Mouse (Mus musculus) G1E-ER4 (cell line): ENCODE results near the gene Cst6. TPM values are rescaled to one million over a fixed set of nuclear protein-coding genes. Genes with fewer than 3 reads are reported as not detected.

Experiments
- GATA1 ChIP-seq: IDR thresholded peaks from one replicate; pipeline ENCODE4 v1.8.0; 2012; ENCODE audit warnings: low read length, inconsistent platforms
- polyA plus RNA-seq: library from polyadenylated mRNA; stranded (reverse); fragments of >175 nt; gene quantifications from 2 replicates; pipeline ENCODE4 v1.2.3, GENCODE M21; 2012

The Cst6 gene
- polyA plus RNA-seq, 1 experiment, result 0.05 TPM

DNA sequence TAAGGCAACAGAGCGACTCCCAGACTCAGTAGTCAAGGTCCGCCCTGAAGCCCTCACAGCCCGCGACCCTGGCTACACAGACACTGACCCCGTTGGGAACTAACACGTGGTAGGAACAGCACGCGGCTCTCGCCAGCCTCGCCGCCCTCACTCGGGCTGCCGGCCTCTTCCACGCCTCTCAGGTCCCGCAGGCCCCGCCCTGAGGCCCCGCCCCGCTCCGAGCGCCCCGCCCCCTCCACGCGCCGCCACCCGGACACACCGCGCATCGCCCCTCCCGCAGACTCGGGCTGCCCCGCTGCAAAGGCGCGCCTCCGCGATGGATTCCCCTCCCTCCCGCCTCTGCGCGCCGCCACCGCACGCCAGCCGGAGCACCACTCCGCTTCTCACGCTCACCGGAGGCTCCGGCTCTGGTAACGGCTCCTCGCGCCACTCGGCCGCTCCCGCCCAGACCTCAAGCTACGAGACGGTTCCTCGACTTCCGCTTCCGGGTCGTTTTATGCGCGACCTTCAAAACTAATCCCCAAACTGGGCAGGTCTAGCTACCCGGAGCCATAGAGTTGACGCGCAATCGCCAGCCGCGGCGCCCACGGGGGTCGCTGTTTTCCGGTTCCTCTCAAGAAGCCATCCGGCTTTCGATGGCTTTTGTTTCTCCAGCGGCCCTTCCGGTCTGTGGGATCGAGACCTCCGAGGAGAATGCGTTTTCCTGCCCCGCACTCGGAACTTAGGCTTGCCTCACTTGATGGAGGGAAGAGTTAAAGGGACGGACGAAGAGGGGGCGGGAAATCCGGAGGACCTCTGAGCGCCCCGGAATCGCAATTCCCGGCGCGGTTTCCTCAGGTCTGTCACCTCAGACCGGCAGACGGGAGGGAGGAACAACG is 17.0 kb upstream of the Cst6 start, which contains the start of gene Eif1ad:
Gene Eif1ad, plus strand, starts transcription at position 567 of the 878 bp plus-strand sequence.
- no peak for TF ChIP-seq GATA1

DNA sequence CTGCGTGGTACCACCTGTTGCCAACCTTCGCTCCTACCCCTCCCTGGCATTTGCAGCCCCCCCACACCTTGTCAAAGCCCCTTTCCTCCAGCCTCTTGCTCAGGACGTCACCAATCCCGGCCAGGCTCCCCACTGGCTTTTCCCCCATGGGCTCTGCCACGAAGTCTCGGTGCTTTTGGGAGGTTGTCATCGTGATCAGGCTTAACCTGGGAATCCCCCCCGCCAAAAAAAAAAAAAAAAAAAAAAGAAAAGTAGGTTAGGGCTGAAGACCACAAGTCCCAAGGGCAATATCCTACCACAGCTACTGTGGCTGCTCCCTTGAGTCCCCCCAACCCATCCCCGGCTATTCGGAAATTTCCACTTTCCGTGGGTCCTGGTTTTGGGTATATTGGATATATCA is 16.4 kb upstream of the Cst6 start:
- TF ChIP-seq GATA1, result no peak

DNA sequence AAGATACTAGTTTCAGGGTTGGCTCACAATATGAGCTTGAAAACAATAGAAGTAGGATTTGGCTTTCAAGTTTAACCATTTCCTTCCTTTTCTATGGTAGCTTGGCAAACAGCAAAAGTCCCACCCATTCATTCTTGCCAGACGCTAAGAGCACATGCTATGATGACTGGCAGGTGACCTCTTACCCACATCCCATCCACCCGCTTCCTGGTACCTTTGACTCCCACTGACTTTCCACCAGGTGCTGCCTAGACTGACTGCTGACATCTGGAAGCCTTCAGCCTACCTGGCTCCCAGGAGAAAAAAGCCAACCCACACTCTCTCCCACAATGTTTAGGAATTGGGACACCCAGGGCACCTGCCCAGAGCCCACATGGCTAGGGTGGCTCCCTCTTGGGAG is 14.8 kb upstream of the Cst6 start:
- TF ChIP-seq GATA1, result no peak

DNA sequence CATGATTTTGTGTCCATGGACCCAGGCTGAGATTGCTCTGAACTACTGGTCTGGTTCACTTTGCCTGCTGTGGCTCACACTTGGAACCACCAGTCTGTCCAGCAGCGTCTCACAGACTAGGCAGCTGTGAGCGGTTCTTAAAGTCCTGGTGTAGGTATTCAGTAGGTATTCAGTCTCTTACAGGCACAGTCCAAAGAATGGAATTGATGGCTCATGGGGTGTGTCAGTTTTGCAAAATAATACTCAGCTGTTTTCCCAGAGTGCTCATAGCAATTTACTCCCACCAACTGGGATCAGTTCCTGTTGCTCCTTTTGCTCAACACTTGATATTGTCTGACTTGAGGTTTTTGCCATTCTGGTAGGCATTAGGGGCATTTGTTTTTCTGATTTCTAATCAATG is 12.8 kb upstream of the Cst6 start:
- no peak for TF ChIP-seq GATA1

DNA sequence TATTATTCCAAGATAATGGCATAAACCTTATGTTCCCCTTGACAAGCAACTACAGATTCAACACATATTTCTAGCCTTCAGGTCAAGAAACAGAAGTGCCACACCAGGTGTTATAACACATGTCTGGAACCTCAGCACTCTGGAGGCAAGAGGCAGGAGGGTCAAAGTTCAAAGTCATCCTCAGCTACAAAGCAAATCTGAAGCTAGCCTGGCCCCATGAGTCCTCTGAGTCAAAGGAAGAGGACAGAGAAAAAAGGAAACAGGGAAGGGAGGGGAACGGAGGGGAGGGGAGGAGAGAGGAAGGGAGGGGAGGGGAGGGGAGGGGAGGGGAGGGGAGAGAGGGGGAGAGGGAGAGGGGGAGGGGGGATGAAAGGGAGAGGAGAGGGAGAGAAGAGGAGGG is 6.7 kb upstream of the Cst6 start:
- TF ChIP-seq GATA1, result no peak

DNA sequence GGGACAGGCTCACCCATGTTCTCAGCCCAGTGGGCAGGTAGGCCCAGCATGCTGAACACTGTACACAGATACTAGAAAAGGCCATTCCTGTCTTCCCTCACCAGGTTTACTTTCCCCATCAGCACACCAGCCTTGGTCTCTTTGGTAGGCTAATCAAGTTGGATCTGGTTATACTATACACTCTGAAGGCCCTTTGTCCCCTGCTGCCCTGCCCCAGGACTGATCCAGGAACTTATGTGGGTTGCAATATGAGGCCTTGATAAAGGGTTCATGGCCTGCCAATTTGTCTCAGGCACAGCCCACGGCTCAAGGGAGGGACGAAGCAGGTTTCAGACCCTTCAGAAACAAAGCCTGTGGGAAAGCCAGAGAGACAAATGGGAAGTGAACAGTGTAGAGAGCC is 4.2 kb upstream of the Cst6 start:
- TF ChIP-seq GATA1, result no peak

DNA sequence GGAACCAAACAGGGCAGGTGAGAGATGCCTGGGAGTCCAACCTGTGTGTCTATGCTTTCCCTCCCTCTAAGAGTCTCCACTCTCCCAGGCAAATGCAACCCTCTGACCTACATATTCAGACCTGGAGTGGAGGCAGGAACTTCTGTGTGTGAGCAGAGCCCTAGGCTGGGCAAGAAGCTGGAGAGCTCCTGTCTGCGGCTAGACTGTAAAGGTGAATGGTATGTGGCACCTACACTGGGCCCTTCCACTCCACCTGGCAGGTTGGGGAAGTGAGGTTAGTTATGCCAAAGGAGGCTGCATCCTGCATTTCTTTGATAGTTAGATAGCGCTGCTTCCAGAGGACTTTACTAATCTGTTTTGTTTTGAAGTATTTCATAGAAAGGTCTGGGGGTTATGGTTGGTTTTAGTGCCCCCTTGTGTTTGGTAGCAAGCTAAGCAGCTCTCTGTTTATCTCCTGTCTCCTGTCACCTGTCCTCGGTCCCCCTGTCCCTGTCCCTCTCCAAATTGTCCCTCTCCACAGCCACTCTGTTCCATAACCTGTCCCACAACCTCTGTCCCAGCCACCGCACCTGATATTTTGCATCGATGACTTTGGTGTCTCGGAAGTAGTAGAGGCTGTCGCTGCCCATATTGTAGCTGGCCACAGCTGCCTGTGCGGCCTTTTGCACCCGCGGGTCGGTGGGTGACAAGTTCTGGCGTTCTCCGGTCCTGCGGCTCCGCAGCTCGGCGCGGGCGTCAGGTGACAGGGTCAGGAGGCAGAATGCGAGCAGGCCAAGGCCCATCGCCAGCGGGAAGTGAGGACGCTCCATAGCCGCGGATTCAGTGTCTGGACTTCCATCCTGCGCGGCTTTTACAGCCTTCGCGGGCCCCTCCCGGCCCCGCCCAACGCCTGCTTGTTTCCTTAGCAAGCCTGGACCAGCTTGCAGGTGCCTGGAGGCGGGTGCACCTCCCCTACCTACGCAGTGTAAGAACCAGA is 560 bp downstream of the Cst6 start:
- no peak for TF ChIP-seq GATA1

DNA sequence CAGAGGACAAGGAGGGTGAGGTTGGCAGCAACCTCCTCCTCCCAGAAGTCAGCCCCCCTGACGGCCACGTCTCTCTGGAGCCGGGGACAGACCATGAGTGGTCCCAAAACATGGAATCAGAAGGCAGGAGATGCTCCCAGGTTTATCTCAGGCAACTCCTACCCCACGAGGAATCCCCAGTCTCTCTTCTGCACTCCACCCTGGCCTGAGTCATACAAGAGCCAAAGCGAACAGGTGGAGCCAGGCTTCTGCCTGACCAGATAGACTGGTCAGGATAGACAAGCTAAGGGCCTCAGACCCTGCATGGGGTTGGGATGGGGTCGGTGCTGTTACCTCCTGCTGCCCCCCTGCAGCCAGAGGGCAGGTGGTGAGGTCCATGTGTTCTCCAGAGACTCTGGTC is 1.3 kb downstream of the Cst6 start:
- TF ChIP-seq GATA1, result no peak

DNA sequence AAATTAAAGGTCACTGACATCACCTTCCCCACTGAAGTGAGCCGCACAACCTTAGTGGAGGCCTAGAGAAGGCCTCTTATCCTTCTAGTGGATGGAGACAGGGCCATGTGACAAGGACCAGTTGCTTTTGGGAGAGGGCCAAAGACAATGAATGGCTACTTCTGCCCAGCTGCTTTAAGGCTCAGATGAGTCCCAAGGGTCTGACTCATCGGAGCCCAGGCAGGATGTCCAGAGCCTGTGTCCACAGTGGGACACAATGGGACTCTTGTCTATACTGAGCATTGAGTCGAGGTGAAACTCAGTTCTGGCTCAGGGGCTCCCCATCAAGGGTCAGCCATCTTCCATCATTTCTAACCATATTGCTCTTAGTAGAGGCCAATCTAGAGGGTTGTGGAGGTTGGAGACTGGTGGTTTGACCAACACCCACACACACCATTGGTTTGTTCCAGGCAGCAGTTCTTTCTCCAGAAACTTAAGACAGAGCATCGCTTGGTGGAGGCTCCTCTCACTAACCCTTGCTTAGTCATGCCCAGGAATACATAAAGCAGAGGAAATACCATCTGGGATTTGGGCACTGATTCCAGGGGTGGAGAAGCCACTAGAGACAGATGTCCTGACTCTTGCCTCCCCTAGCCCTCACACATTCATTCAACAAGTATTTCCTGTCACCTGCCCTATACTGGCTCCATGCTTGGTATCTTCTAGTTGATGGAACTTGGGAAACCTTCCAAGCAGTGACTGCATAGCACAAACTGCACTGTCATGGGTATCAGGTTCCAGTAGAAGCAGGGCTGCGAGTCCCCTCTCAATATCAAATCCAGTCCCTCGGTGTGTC is 3.9 kb downstream of the Cst6 start:
- no peak for TF ChIP-seq GATA1

DNA sequence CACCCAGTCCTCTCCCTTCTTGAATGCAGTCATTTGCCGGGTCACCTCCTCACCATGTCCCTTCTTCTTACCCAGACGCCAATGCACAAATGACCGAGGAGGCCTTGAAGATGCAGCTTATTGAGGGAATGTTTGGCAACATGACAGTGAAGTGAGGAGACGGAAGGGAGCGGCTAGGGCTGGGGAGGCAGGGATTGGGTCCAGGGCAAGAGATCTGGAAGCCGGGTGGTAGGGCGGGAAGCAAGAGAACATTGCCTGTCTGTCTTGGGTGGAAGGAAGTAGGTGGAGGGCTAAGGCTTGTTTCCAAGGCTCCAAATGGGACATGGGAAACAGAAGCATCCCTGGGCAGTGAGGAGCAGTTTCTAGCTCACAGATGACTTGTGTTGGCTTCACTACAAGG is 8.0 kb downstream of the Cst6 start:
- no peak for TF ChIP-seq GATA1

DNA sequence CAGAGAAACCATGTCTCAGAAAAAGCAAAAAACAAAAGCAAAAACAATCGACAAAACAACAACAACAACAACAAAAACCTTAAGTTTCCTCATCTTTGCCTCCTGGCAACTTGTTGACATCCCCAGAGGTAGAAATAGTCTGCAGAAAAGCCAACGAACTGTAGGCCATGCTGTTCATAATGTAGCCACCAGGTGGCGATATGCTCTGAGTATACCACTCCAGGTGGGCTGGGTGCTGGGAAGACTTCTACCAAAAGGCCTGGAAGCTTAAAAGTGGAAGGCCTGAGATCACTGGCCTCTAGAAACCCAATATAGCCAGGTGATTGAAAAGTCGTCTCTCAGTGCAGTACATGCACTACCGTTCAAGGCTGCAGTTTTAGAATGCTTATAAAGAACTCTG is 11.4 kb downstream of the Cst6 start:
- no peak for TF ChIP-seq GATA1

DNA sequence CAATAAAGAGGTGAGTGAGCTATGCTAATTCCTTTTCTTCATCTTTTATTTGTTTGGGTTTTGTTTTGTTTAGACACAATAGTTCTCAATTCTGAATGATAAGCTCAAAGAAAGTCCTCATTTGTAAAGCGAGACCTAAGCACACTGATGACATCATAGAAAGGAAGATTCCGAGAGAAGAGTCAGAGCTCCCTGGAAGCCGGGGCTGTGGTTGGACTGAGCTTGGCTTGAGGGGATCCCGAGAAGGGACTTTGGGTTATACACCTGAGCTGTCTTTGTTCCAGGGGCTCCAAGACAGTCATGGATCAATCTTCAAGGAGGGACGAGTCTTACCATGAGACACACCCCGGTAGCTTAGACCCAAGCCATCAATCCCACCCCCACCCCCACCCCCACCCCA is 13.9 kb downstream of the Cst6 start, which contains the start of gene Catsper1:
Gene Catsper1, plus strand, starts transcription at position 301 of the 400 bp plus-strand sequence.
- no peak for TF ChIP-seq GATA1

DNA sequence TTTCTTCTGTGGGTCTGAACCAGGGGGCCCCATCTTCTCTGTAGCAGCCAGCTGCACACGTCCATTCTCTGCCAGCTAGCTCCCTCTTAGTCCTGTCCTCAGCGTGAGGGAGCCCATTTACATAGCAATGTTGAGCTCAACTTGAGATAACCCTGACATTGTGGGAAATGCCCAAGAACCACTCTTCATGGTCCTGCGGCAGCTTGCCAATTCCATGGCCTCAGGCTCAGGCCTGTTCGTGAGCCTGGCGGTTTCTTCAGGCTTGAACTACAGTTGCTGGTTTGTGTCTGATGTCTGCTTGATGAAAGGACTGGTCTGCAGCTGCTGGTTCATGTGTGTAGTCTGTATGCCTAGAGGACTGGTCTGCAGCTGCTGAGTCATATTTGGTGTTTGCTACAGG is 14.6 kb downstream of the Cst6 start:
- TF ChIP-seq GATA1, result no peak

DNA sequence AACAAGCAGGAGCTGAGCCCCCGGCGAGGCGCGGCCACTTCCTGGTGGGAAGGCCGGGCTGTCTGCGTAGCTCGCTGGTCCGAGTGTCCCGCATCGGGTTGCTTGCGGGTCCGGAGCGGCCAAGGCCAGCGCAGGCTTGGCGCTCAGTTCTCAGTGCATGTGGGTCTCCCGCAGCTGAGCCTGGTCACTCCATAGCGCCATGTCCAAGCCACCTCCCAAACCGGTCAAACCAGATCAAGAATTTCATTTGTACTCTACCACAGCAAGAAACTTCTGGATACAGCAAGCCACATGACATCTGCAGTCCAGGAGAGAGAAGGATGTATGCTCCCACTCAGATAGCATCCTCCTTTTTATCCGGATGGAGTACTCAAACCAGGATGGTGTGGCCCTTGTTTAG is 21.4 kb downstream of the Cst6 start:
- no peak for TF ChIP-seq GATA1

DNA sequence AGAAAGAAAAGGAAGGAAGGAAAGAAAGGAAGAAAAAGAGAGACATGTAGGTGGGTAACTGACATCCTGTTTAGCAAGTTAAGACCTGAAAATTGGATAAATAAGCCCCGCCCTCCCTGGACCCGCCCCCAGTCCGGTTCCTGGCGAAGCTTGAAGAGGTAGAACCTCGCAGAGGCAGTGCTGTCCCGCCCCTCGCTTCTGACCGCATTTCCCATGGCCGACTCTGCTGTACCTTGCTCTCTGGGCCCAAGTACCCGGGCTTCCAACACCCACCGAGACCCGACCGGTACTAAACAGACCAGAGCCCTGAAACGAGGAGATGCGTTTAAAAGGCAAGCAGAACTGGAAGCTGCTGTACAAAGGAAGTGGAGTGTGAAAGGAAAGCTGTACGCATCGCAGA is 25.6 kb downstream of the Cst6 start:
- no peak for TF ChIP-seq GATA1
